ENCODE assay signal across 10 mouse cellular contexts in the genomic region with DNA sequence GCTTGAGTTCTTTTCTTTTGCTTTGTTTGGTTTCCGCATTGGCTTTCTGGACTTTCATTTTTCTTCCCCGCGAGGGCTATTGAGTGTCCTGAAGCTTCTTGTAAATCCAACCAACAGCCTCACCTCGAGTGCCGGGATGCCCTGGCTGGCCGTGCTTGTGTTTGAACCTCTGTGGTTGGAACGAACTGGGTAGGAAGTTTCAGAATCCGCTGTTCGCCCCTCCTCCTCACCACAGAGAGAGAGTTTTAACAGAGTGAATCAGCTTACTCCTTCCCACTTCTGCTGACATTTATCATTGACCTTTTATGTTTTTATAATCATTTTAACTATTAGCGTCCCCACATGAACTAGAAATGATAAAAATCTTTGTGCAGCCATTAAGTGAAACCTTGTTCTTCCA.
"Had no signal": no experiment of that assay in that cellular context is flagged by ENCODE, and none has a peak within 500 bp of the region (broad histone marks: within the 10 kb centered on the region; RNA-seq: fewer than 3 reads in every experiment).

No protein-coding gene starts in this region.

- H3K27ac ChIP-seq: layer of hippocampus, adult 2 months; limb, embryonic 13.5 days; liver, embryonic 14.5 days; midbrain, embryonic 13.5 days had no signal

- H3K9ac ChIP-seq: limb, embryonic 13.5 days; liver, embryonic 14.5 days; midbrain, embryonic 13.5 days had no signal

- H3K9me3 ChIP-seq: limb, embryonic 13.5 days; midbrain, embryonic 13.5 days had no signal

- H3K4me3 ChIP-seq: layer of hippocampus, adult 2 months; limb, embryonic 13.5 days; midbrain, embryonic 13.5 days had no signal

- H3K4me1 ChIP-seq: limb, embryonic 13.5 days; midbrain, embryonic 13.5 days had no signal

- ATAC-seq: midbrain, embryonic 13.5 days had no signal

- H3K4me2 ChIP-seq: limb, embryonic 13.5 days; midbrain, embryonic 13.5 days had no signal

- H3K36me3 ChIP-seq: limb, embryonic 13.5 days; midbrain, embryonic 13.5 days had no signal

- H3K27me3 ChIP-seq: limb, embryonic 13.5 days; midbrain, embryonic 13.5 days had no signal

- DNase-seq: kidney, postnatal 10 days; kidney, postnatal 4 days; left cerebral cortex, postnatal 4 days; lung, adult 18-20 months; right cerebral cortex, postnatal 14 days; thymus, postnatal 14 days had no signal
